32 mouse cellular contexts compared by ENCODE assay signal in the genomic region with DNA sequence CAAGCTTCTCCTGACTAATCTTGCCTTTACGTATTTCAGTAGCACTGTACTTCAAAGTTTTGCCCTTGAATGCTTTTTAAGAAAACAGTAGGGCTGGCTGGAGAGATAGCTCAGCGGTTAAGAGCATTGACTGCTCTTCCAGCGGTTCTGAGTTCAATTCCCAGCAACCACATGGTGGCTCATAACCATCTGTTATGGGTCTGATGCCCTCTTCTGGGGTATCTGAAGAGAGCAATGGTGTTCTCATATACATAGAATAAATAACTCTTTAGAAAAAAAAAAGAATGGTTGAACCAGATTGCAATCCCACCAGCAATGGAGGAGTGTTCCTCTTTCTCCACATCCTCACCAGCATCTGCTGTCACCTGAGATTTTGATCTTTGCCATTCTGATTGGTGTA.
"Had no signal": no experiment of that assay in that cellular context is flagged by ENCODE, and none has a peak within 500 bp of the region (broad histone marks: within the 10 kb centered on the region; RNA-seq: fewer than 3 reads in every experiment).

No protein-coding gene starts in this region.

- H3K27me3 ChIP-seq: limb, embryonic 12.5 days; limb, embryonic 13.5 days; limb, embryonic 15.5 days; liver, embryonic 12.5 days; liver, embryonic 13.5 days; liver, embryonic 15.5 days; lung, embryonic 15.5 days; megakaryocyte, embryonic 14.5 days; midbrain, embryonic 12.5 days; midbrain, embryonic 13.5 days; midbrain, embryonic 15.5 days; neural tube, embryonic 12.5 days; neural tube, embryonic 13.5 days had no signal

- H3K9ac ChIP-seq: limb, embryonic 12.5 days; limb, embryonic 13.5 days; limb, embryonic 15.5 days; liver, embryonic 12.5 days; liver, embryonic 13.5 days; liver, embryonic 14.5 days; liver, embryonic 15.5 days; liver, postnatal 0 days; lung, embryonic 14.5 days; lung, embryonic 15.5 days; midbrain, embryonic 12.5 days; midbrain, embryonic 13.5 days; midbrain, embryonic 15.5 days; neural tube, embryonic 12.5 days; neural tube, embryonic 13.5 days had no signal

- H3K27ac ChIP-seq: limb, embryonic 10.5 days; limb, embryonic 12.5 days; limb, embryonic 13.5 days; limb, embryonic 15.5 days; liver, embryonic 12.5 days; liver, embryonic 13.5 days; liver, embryonic 14.5 days; liver, embryonic 15.5 days; lung, embryonic 15.5 days; macrophage; midbrain, embryonic 10.5 days; midbrain, embryonic 12.5 days; midbrain, embryonic 13.5 days; midbrain, embryonic 15.5 days; neural tube, embryonic 12.5 days; neural tube, embryonic 13.5 days had no signal

- DNase-seq: left cerebral cortex, postnatal 4 days; liver; liver, embryonic 13.5 days; liver, postnatal 0 days; lung, adult 18-20 months; lung, adult 2 months; lung, embryonic 14.5 days; lung, postnatal 10 days; lung, postnatal 14 days; lung, postnatal 36 days; lung, postnatal 4 days; midbrain, embryonic 14.5 days had no signal

- H3K4me1 ChIP-seq: limb, embryonic 10.5 days; limb, embryonic 12.5 days; limb, embryonic 15.5 days; liver, embryonic 12.5 days; liver, embryonic 13.5 days; liver, embryonic 15.5 days; lung, embryonic 15.5 days; megakaryocyte, embryonic 14.5 days; midbrain, embryonic 10.5 days; midbrain, embryonic 12.5 days; midbrain, embryonic 13.5 days; midbrain, embryonic 15.5 days; neural tube, embryonic 12.5 days; neural tube, embryonic 13.5 days had no signal

- H3K36me3 ChIP-seq: limb, embryonic 10.5 days; limb, embryonic 12.5 days; limb, embryonic 13.5 days; limb, embryonic 15.5 days; liver, embryonic 12.5 days; liver, embryonic 13.5 days; liver, embryonic 15.5 days; lung, embryonic 15.5 days; midbrain, embryonic 10.5 days; midbrain, embryonic 12.5 days; midbrain, embryonic 13.5 days; midbrain, embryonic 15.5 days; neural tube, embryonic 12.5 days; neural tube, embryonic 13.5 days had no signal

- H3K4me3 ChIP-seq: limb, embryonic 10.5 days; limb, embryonic 12.5 days; limb, embryonic 13.5 days; limb, embryonic 15.5 days; liver, embryonic 12.5 days; liver, embryonic 13.5 days; liver, embryonic 15.5 days; lung, embryonic 15.5 days; megakaryocyte, embryonic 14.5 days; midbrain, embryonic 10.5 days; midbrain, embryonic 12.5 days; midbrain, embryonic 13.5 days; midbrain, embryonic 15.5 days; myocyte; neural tube, embryonic 12.5 days; neural tube, embryonic 13.5 days had no signal

- H3K4me2 ChIP-seq: limb, embryonic 12.5 days; limb, embryonic 13.5 days; limb, embryonic 15.5 days; liver, embryonic 11.5 days; liver, embryonic 12.5 days; liver, embryonic 13.5 days; liver, embryonic 15.5 days; lung, embryonic 14.5 days; lung, embryonic 15.5 days; midbrain, embryonic 12.5 days; midbrain, embryonic 13.5 days; midbrain, embryonic 15.5 days; neural tube, embryonic 12.5 days; neural tube, embryonic 13.5 days had no signal

- ATAC-seq: liver, embryonic 12.5 days; liver, postnatal 0 days; lung, postnatal 0 days; midbrain, embryonic 13.5 days; midbrain, embryonic 15.5 days; midbrain, embryonic 16.5 days had no signal

- H3K9me3 ChIP-seq: limb, embryonic 10.5 days; limb, embryonic 12.5 days; limb, embryonic 13.5 days; limb, embryonic 15.5 days; liver, embryonic 12.5 days; liver, embryonic 13.5 days; liver, embryonic 15.5 days; lung, embryonic 15.5 days; midbrain, embryonic 10.5 days; midbrain, embryonic 12.5 days; midbrain, embryonic 13.5 days; midbrain, embryonic 15.5 days; neural tube, embryonic 12.5 days; neural tube, embryonic 13.5 days had no signal
